Mouse (Mus musculus): ENCODE results near the gene Slc15a3. TPM values are rescaled to one million over a fixed set of nuclear protein-coding genes. Genes with fewer than 3 reads are reported as not detected.

Slc15a3 gene
- polyA plus RNA-seq (2017; shearing (Covaris generic)): 1.7 TPM

DNA sequence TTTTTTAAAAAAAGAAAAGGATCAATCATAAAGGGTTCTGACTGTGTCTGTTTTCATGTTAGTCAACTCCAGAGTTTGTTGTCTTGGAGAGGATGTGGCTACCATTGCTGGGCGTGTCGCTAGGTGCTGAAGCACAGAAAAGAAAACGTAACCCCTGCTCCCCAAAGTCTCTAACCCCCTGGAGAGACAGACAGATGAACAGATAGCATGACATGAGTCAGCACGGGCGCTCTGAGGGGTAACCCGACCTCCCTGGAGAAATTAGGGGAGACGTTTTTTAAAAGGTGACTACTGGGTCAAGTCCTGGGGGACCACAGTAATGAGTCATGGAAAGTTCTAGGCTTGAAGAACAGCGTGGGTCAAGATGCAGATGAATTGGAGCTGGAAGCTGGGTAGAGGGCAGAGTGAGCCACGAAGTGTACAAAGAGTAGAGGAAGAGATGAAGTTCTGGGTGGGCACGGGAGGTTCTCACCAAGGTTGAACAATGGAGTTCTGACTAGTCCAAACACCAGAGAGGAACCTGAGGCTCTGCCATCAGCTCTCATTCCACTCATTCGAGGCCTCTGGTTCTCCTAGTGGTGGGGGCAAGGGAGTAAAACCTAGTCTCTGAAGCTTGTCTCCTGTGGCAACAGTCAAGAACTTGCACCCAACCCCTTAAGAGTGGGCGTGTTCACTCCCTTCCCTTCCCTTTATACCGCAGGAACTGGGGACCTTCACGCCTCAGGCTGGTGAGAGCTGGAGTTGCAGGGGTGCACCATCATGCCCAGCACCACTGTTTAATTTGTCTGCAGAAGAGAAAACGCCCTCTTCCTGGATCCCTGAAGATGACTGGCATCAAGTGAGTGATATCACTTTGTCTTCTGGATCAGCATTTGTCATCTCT, at the start of gene Slc15a3:
TSS of gene Slc15a3 (plus strand) at position 718 of the 883 bp plus-strand sequence.

GRCm38 (mm10) chr19:10829436-10830175, 9.9 kb upstream of the Slc15a3 start, which contains the start of gene Cd6:
Gene Cd6 (minus strand): TSS chr19:10830058.

DNA sequence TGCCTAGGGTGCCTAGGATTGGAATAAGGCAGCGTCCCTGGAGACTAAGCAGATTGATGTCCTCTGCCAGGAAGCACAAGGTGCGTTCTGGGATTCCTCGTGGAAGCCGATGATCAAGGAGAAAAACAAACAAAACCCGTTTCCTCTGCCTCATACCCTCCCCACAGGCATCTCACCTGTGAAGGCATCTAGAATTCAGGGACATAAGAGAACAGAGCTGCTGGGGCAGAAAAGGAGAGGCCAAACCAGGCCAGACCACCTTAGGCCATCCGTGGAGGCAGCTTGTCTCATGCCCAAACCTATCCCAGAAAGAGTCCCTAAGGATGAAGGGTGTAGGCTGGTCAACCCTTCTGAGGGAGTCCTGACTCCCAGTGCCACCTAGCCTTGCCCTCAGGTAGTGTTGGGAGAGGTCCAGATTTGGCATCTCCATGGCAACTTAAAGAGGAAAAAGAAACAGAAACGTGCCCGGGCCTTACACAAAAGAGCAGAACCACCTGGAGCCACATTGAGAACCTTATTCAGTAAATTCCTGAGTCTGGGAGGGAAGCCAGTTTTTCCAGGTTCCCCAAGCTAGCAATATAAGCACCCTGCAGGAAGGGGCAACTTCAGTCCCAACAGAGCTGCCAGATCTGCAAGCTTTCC, 30.5 kb downstream of the Slc15a3 start, which contains the start of gene Tmem132a:
TSS of gene Tmem132a (minus strand) at position 55 of the 642 bp plus-strand sequence.

DNA sequence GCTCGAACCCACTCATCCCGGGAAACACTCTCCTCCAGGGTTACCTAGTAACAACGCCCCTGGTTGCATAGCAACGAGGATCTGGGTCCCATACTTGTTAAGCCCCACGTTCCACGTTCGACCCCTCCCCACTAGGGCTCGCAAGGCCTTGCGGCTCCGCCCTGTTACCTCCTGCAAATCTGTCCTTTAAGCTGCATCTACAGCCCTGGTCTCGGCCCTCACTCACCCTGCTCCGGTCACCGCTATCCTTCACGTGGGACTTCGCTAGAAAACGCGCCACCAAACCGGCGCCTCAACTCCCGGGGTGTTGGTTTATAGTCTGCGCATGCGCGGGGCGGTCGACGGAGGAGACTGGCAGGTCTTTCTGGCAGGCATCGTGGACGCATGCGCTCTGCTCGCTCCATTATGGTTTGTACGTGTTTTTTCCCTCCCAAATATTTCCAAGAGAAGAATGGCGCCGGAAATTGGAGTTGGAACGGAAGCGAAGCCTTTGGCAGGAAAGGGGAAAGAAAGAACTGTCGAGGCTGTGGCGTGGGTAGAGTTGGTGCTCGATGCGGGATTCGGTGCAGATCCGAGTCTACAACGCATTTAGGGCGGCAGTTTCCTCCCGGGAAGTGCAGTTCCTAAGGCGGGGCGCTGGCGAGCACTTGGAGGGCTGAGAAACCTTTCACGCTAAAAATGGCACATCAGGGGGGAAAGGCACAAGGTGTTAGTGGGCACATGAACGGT, 42.1 kb downstream of the Slc15a3 start, which contains the start of gene Tmem109:
TSS of gene Tmem109 (minus strand) at position 576 of the 729 bp plus-strand sequence.

DNA sequence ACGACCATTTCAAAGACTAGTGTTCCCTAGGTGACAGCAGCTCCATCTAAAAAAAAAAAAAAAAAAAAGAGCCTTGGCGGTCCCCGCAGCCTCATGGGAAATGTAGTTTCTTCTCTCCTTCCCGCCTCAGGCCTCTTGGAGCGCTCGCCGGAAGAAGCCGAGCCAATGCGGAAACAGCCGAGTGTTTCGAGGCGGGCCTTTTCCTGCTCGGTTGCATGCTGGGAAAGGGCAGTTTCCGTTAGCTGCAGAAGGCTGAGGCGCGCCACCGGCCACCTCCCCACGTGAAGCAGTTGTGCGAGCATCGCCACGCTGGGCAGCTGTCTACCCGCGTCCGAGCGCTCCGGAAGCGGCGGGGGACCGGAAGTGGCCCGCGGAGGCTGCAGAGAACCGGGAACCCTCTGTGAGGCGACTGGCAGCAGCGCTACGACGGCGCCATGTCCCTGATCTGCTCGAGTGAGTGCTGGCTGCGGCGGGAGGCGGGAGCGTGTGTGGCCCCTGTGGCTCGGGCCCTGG, 55.5 kb downstream of the Slc15a3 start, which contains the start of gene Prpf19:
TSS of gene Prpf19 (plus strand) at position 216 of the 513 bp plus-strand sequence.

Other genes starting within 250 kb of the Slc15a3 start
- gene Ddb1, start 234.4 kb upstream of the Slc15a3 start, polyA plus RNA-seq (2017; shearing (Covaris generic)): 199 TPM
- gene Tkfc, start 234.1 kb upstream of the Slc15a3 start, polyA plus RNA-seq (2017; shearing (Covaris generic)): 10.4 TPM
- gene Vwce, start 205.5 kb upstream of the Slc15a3 start, polyA plus RNA-seq (2017; shearing (Covaris generic)): not detected
- not detected for gene Pga5, start 161.7 kb upstream of the Slc15a3 start, polyA plus RNA-seq (2017; shearing (Covaris generic))
- 21.6 TPM for gene Vps37c, start 151.0 kb upstream of the Slc15a3 start, polyA plus RNA-seq (2017; shearing (Covaris generic))
- 654 TPM for gene Cd5, start 100.7 kb upstream of the Slc15a3 start, polyA plus RNA-seq (2017; shearing (Covaris generic))
- 684 TPM for gene Cd6, start 9.7 kb upstream of the Slc15a3 start, polyA plus RNA-seq (2017; shearing (Covaris generic))
- gene Tmem132a, start 30.2 kb downstream of the Slc15a3 start, polyA plus RNA-seq (2017; shearing (Covaris generic)): 0.71 TPM
- gene Tmem109, start 42.3 kb downstream of the Slc15a3 start, polyA plus RNA-seq (2017; shearing (Covaris generic)): 54.3 TPM
- 96.3 TPM for gene Prpf19, start 55.5 kb downstream of the Slc15a3 start, polyA plus RNA-seq (2017; shearing (Covaris generic))
- gene Zp1, start 80.9 kb downstream of the Slc15a3 start, polyA plus RNA-seq (2017; shearing (Covaris generic)): not detected
- gene Ptgdr2, start 97.4 kb downstream of the Slc15a3 start, polyA plus RNA-seq (2017; shearing (Covaris generic)): not detected
- 20.7 TPM for gene Ccdc86, start 109.5 kb downstream of the Slc15a3 start, polyA plus RNA-seq (2017; shearing (Covaris generic))
- gene Ms4a10, start 134.9 kb downstream of the Slc15a3 start, polyA plus RNA-seq (2017; shearing (Covaris generic)): not detected
- not detected for gene Ms4a15, start 153.5 kb downstream of the Slc15a3 start, polyA plus RNA-seq (2017; shearing (Covaris generic))
- not detected for gene Ms4a18, start 178.3 kb downstream of the Slc15a3 start, polyA plus RNA-seq (2017; shearing (Covaris generic))
- not detected for gene Ms4a8a, start 241.4 kb downstream of the Slc15a3 start, polyA plus RNA-seq (2017; shearing (Covaris generic))